Mouse (Mus musculus): ENCODE measurements around the gene Arid5a.
A peak's percentile ranks its signal among the peaks of the same experiment; 100 is the strongest.

Arid5a gene

GRCm38 (mm10) chr1:36331743-36332142 lies 24.2 kb downstream of the Arid5a start:
- DNase-seq = no peak

DNA sequence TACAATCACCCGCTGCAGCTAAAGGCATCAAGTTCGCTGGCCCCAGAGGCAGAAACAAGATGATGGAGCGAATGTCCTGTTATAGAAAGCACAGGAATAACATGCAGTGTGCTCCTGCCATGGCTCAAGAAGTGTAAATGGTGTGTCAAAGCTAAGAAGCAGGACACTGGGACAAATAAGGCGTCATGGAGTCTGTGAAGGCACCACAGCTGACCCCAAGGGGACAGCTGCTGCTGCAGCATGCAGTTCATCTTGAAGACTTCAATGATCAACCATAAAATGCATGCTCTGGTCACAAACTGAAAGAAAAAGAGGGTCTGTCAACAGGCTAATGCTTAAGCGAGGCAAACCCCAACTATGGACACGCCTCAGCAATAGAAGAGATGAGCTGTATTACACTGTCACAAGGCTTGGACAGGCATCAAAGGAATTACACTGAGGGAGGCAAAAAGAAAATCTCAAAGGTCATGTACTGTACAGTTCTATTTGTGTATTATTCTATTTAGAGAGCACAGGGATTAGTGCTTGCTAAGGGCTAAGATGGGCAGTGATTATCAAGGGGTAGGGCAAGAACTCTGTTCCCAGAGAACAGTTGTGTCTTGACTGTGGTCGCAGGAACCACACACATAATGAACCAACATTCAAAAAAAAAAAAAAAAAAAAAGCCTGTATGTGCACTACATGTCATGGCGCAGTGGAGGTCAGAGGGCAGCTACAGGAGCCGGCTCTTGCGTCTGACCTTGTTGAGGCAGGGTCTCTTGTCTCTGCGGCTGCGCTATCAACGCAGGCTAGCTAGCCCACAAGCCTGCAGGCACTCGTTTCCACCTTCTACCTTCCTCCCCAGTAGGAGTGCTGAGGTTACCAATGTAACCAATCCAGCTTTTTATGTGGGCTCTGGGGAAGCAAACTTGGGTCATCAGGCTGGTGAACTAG lies 25.7 kb downstream of the Arid5a start:
- DNase-seq = no peak

GRCm38 (mm10) chr1:36342547-36342946 lies 35.0 kb downstream of the Arid5a start:
- no peak for DNase-seq

DNA sequence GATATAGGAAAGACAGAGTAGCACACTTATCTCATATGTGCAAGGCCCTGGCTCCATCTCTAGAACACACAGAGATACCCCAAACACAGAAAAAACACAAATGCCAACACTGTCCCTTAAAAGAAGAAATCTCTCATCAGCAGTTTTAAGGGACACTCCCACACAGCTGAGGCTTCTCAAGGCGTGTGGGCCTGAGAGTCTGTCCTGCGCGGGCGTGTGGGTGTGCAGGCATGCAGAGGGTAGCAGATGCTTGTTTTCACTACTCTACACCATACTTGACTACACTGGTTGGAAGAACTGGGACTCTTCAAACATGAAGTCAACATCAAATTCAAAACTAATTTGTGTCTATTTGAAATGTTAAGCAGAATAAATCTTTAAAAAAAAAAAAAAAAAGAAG lies 44.8 kb downstream of the Arid5a start:
- no peak for DNase-seq

- DNase-seq = no peak
These were observed 49.6 kb downstream of the Arid5a start for GRCm38 (mm10) chr1:36356955-36357695.

- DNase-seq = peak; percentile 14
These were observed 60.2 kb downstream of the Arid5a start for GRCm38 (mm10) chr1:36367698-36368097.

GRCm38 (mm10) chr1:36368112-36368968 lies 60.8 kb downstream of the Arid5a start:
- DNase-seq = peak; percentile 24

- peak; percentile 96 for DNase-seq
These were observed 61.6 kb downstream of the Arid5a start, which contains the start of gene Kansl3 for GRCm38 (mm10) chr1:36368969-36369645. TSS of gene Kansl3 (minus strand) at chr1:36369181.

- no peak for DNase-seq
These were observed 63.4 kb downstream of the Arid5a start for GRCm38 (mm10) chr1:36370918-36371317.

DNA sequence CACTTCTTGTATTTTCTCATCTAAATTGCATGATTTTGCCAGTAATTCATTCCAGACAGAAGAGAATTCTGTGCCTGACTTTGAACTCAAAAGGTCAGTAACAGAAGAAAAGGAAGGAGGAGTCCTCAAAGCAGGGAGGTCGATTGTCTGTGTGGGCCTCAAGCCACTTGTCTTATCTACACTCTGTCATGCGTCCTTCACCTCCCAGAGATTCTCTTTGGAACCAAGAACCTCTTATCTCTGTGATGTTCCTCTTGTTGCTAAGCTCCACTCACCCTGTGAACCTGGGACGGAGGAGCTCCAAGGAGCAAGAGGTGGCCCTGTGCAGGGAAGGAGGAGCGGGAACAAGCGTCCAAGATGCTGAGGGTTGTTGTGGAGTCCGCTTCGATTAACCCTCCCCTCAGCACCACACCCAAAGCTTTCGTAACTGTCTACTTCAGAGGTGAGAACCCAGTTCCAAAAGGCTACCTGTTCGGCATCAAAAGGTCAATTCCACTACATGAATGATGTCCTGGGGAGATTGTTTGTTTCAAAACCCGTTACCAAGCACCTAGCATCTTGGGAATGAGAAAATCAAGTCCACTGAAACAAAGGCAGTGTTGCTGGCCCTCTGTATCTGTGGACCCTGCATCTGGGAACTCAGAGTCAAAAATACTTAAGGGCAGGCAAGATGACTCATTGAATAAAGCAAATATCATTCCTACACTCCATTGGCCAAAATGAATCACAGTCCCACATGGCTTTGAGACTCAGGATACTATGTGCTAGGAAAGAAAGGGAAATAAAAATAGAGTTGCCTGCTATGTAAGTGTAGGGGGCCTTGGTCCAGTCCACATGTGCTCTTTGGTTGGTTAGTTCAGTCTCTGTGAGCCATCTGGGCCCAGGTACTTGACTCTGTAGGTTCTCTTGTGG lies 64.7 kb downstream of the Arid5a start, which contains the start of gene Fer1l5:
Gene Fer1l5 (plus strand): TSS at position 358 of the 912 bp plus-strand sequence.
- no peak for DNase-seq

All from retina, postnatal 1 day (tissue).